Mouse (Mus musculus) thymus, adult 2 months (tissue): Measurements from ENCODE around the gene Trir. TPM values are rescaled to one million over a fixed set of nuclear protein-coding genes. Genes with fewer than 3 reads are reported as not detected.

ENCODE experiments used
- DNase-seq: peaks from one replicate; pipeline ENCODE4 v3.0.0; 2021
- H3K27ac ChIP-seq: fragments of 200-500 bp; 2 replicates; pipeline ENCODE4 v1.5.1; 2012; ENCODE audit warnings: low read length, control low read depth; ENCODE audit not compliant: control insufficient read depth, insufficient read depth
- H3K27me3 ChIP-seq: fragments of 200-500 bp; 2 replicates; pipeline ENCODE4 v1.6.1; 2012; ENCODE audit warnings: mild to moderate bottlenecking, low read length, moderate library complexity, mixed read lengths; ENCODE audit not compliant: control insufficient read depth, insufficient read depth
- H3K36me3 ChIP-seq: fragments of 200-500 bp; 2 replicates; pipeline ENCODE4 v1.6.1; 2012; ENCODE audit warnings: mild to moderate bottlenecking, low read length, moderate library complexity; ENCODE audit not compliant: control insufficient read depth, insufficient read depth
- H3K4me1 ChIP-seq: fragments of 200-500 bp; replicated peaks from 2 replicates; pipeline ENCODE4 v1.6.1; 2012; ENCODE audit warnings: low read length; ENCODE audit not compliant: control insufficient read depth, insufficient read depth
- H3K4me3 ChIP-seq: fragments of 200-500 bp; 2 replicates; pipeline ENCODE4 v1.5.1; 2012; ENCODE audit warnings: mild to moderate bottlenecking, low read length, control low read depth, moderate library complexity; ENCODE audit not compliant: control insufficient read depth, insufficient read depth
- CTCF ChIP-seq: fragments of 200-500 bp; IDR thresholded peaks from 2 replicates; pipeline ENCODE4 v1.5.1; 2012; ENCODE audit warnings: mild to moderate bottlenecking, control low read depth, low read length, moderate library complexity, borderline replicate concordance; ENCODE audit not compliant: control insufficient read depth, poor library complexity, insufficient read depth; ENCODE audit errors: extremely low read depth
- POLR2A ChIP-seq: fragments of 200-500 bp; IDR thresholded peaks from 2 replicates; pipeline ENCODE4 v1.6.1; 2012; ENCODE audit warnings: mild to moderate bottlenecking, low read length, control low read depth, moderate library complexity; ENCODE audit not compliant: control insufficient read depth, poor library complexity, insufficient read depth; ENCODE audit errors: extremely low read depth
- WGBS: fragments of 180-500 bp; shearing (Covaris S2); methylation state at CpG from one replicate; pipeline ENCODE4 v1.1.7; 2018; 5-methylcytosine and 5-hydroxymethylcytosine counted together
- polyA plus RNA-seq: library from polyadenylated mRNA; depleted of rRNA; stranded (reverse); fragments of >200 nt; gene quantifications from 2 replicates; pipeline ENCODE4 v1.2.3, GENCODE M21; 2012

Trir gene
- polyA plus RNA-seq, 1 experiment = 173 TPM

DNA sequence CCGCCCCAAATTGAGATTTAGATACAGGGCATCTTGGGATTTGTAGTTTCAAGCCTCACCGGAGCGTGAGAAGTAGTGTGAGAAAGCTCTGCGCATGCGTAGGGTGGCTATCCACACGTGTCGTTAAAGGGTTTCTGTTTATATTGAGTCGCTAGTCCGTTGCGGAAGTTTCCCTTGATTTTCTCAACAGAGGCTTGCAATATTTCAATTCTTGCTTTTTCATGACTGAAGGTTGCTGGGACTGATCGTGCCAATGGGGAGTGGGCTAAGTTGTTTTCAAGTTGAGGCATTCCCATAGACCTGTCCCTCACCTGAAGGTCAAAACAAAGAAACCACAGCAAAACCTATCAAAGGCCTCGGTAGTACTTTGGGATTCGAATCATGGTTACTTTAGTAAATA lies 8.1 kb downstream of the Trir start:
- 2% methylated on average over 13 of the region's 13 CpGs for WGBS
- H3K4me1 ChIP-seq = peaks cover 8% of the 10 kb centered on the region
- TF ChIP-seq POLR2A (no peak), CTCF (no peak)
- H3K27me3 ChIP-seq = no peaks in the 10 kb centered on the region
- no peak overlapping the region; the same call in 1 of the 2 replicates for H3K4me3 ChIP-seq
- DNase-seq = peak; percentile 78
- H3K36me3 ChIP-seq = peaks cover 25% of the 10 kb centered on the region
- H3K27ac ChIP-seq = no peak overlapping the region

DNA sequence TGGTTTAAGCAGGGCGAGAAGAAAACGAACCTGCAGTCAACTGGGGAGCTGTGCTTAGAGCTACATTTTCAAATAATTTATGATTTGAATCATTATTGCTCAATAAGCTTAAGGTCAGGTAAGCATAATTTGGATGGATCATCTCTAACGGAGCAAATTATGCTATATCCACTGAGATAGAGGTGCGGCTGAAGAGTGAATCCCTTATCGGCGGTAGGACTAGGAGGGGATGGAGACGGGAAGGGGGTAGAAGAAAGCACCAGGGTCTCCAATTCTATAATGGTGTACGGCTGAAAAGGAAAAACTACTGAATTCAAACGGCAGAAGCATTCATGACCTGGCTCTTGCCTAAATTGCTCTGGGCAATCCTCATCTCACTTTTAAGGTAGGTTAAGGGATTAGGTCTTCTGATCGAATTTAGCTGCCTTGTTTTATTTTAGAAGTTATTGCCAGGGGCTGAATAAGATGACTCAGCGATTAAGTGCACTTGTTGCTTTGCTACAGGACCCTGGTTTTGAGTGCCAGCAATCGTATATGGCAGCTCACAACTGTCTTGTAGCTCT lies 8.6 kb downstream of the Trir start:
- DNase-seq = no peak
- TF ChIP-seq CTCF (no peak), POLR2A (no peak)
- Histone ChIP-seq H3K27me3 (no peaks in the 10 kb centered on the region), H3K4me1 (peaks cover 8% of the 10 kb centered on the region), H3K4me3 (peak overlapping the region; percentile 83; the same call in 1 of the 2 replicates), H3K27ac (no peak overlapping the region; the same call in 1 of the 2 replicates), H3K36me3 (peaks cover 20% of the 10 kb centered on the region)
- 4% methylated on average over 12 of the region's 12 CpGs for WGBS

DNA sequence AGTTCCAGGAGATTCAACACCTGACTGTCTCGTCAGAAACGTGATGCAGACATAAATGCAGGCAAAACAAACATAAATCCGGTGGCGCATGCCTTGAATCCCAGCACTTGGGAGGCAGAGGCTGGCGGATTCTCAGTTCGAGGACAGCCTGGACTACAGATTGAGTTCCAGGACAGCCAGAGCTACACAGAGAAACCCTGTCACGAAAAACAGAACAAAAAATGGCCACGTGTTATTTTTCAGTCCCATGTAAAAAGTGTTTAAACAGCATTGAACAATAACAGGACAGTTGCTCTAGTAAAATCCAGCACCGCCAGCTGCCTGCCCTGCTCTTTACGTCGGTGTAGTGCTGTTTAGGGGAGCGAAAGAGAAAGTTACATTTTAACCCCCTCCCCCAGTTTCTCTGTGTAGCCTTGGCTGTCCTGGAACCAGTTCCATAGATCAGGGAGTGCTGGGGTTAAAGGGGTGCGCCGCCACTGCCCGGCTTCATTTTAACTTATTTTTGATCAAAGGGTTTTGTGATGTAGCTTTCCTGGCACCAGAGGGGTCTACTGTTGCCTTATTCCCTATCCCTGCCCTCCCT lies 9.2 kb downstream of the Trir start:
- TF ChIP-seq POLR2A (no peak), CTCF (no peak)
- peaks cover 8% of the 10 kb centered on the region for H3K4me1 ChIP-seq
- WGBS = 0% methylated on average over 15 of the region's 15 CpGs
- no peaks in the 10 kb centered on the region for H3K27me3 ChIP-seq
- DNase-seq = peak; percentile 35
- H3K27ac ChIP-seq = peak overlapping the region; percentile 90
- H3K36me3 ChIP-seq = peaks cover 20% of the 10 kb centered on the region
- peak overlapping the region; percentile 83 for H3K4me3 ChIP-seq

DNA sequence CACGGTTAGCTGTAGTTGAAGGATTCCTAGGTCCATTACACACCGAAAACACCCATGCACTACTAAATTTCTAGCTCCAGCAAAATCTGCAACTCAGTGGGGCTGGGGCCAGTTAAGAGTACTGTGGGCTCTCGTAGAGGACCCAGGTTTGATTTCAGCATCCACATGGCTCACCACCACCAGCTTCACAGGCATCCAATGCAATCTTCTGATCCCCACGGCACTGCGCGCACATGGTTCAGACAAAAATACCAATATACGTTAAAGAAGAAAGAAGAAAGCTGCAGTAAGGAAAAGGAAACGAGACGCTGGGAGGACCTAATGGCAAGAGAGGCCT lies 9.7 kb downstream of the Trir start:
- Histone ChIP-seq H3K27me3 (no peaks in the 10 kb centered on the region), H3K27ac (peak overlapping the region; percentile 90), H3K4me1 (peaks cover 8% of the 10 kb centered on the region), H3K36me3 (peaks cover 20% of the 10 kb centered on the region), H3K4me3 (peak overlapping the region; percentile 83)
- under 1% methylated on average over 9 of the region's 9 CpGs for WGBS
- TF ChIP-seq CTCF (no peak), POLR2A (no peak)
- DNase-seq = no peak

DNA sequence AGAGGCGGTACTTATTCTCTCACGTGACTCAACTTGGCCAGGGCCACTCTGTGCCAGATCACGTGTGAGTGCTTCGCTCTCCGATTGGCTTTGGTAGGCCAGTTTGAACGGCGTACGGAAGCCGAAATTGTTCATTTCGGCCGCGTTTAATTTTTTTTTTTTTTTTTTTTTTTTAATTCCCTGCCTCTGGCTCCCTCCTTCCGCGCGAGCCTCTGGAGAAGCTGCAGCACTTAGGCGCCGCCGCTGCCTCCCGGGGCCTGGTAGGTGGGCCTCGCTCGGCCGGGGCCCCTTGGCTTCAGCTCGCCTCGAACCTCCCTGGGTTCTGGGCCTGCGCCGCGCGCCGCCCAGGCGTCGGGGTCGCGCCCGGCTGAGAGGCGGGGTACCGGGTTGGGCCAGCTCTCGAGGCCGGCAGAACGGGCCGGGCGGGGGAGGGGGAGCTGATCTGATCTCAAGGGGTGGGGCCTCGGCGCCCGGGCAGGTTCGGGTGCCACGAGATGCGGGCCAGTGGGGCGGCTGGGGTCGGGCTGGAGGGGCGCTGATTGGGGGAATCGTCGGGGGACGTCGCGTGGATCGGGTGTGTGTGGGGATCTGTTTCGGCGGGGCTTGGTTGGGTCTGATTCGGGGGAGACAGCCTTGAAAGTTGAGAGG lies 10.2 kb downstream of the Trir start, which contains the start of gene Tnpo2:
TSS of gene Tnpo2 (plus strand) at position 198 of the 648 bp plus-strand sequence.
- H3K27me3 ChIP-seq = no peaks in the 10 kb centered on the region
- H3K36me3 ChIP-seq = peaks cover 15% of the 10 kb centered on the region
- TF ChIP-seq POLR2A = 0 out of 2 replicates have a peak, but pooled peaks have one; percentile 51
- peak; percentile 17; the same call in 1 of the 2 replicates for TF ChIP-seq CTCF
- peak within 1 kb of the TSS; percentile 83 for H3K4me3 ChIP-seq
- H3K4me1 ChIP-seq = peaks cover 8% of the 10 kb centered on the region
- peak; percentile 90 for DNase-seq
- peak within 1 kb of the TSS; percentile 90 for H3K27ac ChIP-seq
- WGBS = under 1% methylated on average over 59 of the region's 59 CpGs

DNA sequence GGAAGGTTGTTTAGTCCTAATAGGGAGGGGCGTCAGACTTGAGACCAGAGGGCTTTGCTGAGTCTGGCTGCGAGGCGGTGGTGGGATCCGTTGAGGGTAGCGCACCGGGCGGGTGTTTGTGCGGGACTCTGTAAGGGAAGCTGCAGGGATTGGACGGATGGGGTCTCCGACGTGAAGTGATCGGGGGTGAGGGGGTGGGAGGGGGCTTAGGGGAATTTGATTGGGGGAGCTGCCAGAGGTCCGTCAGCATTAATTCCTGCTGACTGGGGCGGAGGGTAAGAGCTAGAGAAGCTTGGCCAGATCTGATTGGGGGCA lies 10.7 kb downstream of the Trir start:
- H3K4me3 ChIP-seq = peak overlapping the region; percentile 60
- under 1% methylated on average over 14 of the region's 14 CpGs for WGBS
- peak overlapping the region; percentile 80; the same call in 1 of the 2 replicates for H3K27ac ChIP-seq
- H3K36me3 ChIP-seq = peaks cover 10% of the 10 kb centered on the region
- DNase-seq = no peak
- no peaks in the 10 kb centered on the region for H3K27me3 ChIP-seq
- H3K4me1 ChIP-seq = peaks cover 8% of the 10 kb centered on the region
- TF ChIP-seq POLR2A = no peak
- no peak for TF ChIP-seq CTCF
